Mouse (Mus musculus): ENCODE results near the gene Wfdc21.

DNA sequence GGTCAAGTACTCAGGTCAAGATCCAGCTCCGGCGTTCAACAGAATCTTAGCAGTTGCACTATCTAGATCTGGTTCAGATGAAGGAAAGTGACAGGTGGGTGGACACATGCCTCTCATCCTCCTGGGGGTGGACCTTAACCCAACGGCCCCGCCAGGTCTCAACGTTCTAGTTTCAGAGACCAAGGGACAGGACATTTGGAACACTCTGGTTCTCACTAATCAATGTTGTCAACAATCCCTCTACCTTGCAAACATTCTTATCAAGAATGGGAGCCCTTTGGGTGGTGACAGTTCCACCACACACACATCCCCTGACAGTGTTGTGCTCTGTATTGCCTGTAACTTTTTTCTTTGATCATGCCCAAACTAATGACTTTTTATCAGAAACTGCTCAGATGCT is 4.9 kb upstream of the Wfdc21 start:
- TF ChIP-seq CTCF (conservative IDR thresholded peaks at IDR 0.05; ENCODE audit: low read length), result no peak
- no peak for TF ChIP-seq POU5F1 (IDR thresholded peaks at IDR 0.05; ENCODE audit: borderline replicate concordance, low read length)
- TF ChIP-seq NANOG (IDR thresholded peaks at IDR 0.05; ENCODE audit: borderline replicate concordance, low read length), result no peak

Data from E14TG2a.4 (cell line).